Mouse (Mus musculus) megakaryocyte, embryonic 14.5 days (primary cell): ENCODE results near the gene Gm3448.
"Not testable (repeated sequence)": the region's sequence is repeated elsewhere in the genome, so short reads cannot be mapped to it uniquely, and the experiment has no call there.

ENCODE experiments used
- FLI1 ChIP-seq: IDR thresholded peaks from 2 replicates; pipeline ENCODE4 v1.6.1; 2012; ENCODE audit warnings: low read length, inconsistent platforms, mixed read lengths
- GATA1 ChIP-seq: IDR thresholded peaks from 3 replicates; pipeline ENCODE4 v1.6.1; 2012; ENCODE audit warnings: mixed read lengths, low read length, inconsistent platforms, borderline replicate concordance

DNA sequence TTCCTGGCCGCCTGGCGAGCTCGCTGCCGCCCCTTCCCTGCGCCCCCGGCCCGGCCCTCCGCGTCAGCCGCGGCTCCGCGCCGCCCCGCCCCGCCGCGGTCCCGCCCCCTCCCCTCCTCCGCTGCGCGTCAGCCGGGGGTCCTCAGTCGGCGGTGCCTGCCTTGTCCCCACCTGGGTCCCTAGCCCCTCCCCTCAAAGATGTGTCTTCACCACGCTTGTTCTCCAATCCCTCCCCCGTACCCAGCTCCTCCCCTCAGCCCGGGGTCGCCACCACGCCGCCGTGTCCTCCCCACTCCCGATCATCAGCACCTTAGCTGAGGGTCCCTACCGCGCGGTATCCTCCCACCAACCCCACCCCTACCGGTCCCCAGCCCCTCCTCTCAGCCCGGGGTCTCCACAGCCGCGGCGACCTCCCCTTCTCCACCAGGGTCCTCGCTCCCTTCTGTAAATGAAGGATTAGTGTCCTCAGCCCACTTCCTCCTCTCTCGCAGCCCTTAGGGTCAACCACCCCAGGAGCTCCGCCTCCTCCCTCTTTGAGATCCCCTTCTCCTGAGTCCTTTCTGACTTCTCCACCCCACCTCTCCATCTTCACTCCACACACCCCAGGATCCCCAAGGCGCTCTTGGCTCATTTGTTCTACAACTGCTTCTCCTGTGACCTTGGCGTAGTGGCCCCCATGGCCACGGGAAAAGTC, 48.1 kb downstream of the Gm3448 start:
- not testable (repeated sequence) for TF ChIP-seq GATA1, FLI1
